Mouse (Mus musculus): ENCODE measurements around the gene Mrpl20.

DNA sequence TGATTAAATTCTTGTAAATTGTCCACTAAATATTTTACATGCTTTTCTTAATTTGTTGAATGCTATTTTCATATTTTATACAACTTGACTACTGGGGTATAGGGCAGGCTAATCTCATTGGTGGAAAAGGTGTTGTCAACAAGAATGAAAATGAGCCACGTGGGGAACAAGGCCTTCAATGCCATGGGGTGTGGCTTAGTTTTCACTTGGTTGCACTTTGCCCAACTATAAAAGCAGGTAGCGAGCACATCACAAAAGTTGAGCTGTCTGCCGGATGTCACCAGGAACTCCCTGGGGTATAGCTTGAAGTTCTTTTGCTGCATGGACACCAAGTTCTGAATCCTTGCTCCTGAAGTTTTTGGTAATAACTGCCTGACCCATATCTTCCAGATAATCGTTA is 14.9 kb downstream of the Mrpl20 start:
- TF ChIP-seq CTCF (IDR thresholded peaks at IDR 0.05; ENCODE audit: low read depth) (no peak), EP300 (IDR thresholded peaks at IDR 0.05; ENCODE audit: low read depth) (no peak)

All from liver, postnatal 0 days (tissue).